Mouse (Mus musculus): ENCODE results near the gene Ankle2.

Ankle2 gene

DNA sequence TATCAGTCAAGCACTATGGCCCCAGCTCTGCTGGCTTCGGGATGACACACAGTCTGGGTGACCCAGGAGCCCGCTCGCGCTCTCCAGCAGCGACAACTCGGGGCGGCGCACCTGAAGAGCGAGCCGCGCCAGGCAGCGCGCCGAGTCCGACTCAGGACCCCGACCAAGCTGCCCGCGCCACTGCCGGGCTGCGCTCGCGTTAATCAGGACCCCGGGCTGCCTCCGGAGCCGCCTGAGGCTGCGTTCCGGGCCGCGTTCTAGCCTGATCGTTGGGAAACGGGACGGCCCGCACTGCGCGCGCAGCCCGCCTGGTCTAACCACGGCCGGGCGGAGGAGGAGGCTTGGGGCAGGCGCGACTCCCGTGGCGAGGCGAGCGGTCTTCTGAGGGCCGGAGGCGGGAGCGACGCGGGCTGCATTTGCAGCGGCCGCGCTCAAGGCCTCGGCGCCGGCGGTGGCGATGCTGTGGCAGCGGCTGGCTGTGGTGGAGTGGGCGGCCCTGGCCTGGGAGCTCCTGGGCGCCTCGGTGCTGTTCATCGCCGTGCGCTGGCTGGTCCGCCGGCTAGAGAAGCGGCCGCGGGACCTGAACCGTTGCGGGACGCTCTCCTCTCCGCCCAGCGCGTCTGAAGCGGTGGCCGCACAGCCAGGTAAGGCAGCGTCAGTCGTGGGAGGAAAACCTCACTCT, at the start of gene Ankle2:
Gene Ankle2, plus strand, starts transcription at position 225 of the 682 bp plus-strand sequence.
- DNase-seq (ENCODE audit: low read depth, low spot score) = peak; percentile 96

DNA sequence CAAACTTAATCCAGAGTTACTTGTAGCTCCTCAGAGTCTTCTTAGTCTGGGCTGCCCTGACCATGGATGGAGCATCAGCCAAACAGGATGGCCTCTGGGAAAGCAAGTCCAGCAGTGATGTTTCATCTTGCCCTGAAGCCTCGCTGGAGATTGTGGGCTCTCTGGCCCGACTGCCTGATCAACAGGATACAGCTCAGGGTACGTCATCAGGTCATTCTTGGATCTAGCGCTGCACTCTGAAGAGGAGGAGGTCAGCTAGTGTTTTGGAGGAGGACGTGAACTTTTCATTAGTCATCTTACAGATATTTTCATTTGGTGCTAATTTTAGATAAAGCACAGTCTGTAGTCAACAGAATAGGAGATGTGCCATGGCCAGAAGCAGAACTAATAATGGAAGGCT, 49.1 kb upstream of the Ankle2 start:
- DNase-seq (ENCODE audit: low read depth, low spot score) = no peak

DNA sequence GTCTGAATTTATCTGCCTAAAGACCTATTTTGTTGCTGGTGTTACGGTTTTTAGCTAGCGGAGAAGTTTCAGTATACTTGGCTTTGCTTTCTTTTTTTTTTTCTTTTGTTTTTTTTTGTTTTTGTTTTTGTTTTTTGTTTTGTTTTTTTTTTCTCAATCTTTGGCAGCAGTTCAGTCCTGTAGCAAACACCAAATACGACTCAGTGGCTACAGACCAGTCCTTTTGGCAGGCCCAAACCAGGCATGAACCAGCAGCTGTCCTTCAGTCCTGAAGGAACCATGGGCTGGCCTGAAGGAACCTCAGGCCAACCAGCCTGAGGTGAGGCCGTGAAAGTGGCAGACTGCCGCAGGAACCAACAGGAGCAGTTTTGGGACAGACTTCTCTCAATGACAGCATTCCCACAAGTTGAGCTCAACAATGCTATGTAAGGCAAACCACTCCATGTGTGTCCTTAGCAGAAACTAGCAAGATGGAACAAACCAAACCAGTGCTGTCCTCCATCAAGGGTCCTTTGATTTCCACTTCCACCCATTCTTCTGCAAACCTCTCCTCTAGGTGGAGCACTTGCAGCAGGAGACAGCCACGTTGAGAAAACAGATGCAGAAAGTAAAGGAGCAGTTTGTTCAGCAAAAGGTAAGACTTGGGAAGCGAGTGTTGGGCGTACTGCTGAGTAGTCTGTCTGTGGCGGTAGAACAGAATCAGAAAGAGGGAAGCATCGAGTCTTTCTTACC, 27.5 kb upstream of the Ankle2 start:
- DNase-seq (ENCODE audit: low read depth, low spot score) = no peak

DNA sequence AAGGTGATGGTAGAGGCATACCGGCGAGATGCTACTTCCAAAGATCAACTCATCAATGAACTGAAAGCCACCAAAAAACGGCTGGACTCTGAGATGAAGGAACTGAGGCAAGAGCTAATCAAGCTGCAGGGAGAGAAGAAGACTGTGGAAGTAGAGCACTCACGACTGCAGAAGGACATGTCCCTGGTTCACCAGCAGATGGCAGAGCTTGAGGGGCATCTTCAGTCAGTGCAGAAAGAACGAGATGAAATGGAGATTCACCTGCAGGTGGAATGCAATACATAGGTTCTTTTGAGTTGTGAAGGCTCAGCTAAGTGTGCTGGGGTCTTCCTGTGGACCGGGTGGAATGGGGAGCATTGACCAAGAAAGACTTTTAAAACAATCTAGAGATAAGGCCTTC, 26.0 kb upstream of the Ankle2 start:
- no peak for DNase-seq (ENCODE audit: low read depth, low spot score)

DNA sequence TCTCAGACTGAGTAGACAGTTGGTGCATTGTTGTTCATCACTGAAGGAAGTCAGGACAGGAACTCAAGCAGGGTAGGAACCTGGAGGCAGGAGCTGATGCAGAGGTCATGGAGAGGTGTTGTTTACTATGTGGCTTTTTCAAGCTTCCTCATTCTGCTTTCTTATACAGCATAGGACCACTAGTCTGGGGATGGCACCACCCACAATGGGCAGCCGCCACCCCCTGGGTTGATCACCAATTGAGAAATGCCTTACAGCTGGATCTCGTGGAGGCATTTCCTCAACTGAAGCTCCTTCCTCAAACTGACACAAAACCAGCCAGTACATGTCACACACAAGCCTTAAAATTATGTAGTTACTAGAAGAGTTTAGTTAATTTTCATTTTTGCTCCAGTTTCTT, 19.5 kb upstream of the Ankle2 start:
- no peak for DNase-seq (ENCODE audit: low read depth, low spot score)

DNA sequence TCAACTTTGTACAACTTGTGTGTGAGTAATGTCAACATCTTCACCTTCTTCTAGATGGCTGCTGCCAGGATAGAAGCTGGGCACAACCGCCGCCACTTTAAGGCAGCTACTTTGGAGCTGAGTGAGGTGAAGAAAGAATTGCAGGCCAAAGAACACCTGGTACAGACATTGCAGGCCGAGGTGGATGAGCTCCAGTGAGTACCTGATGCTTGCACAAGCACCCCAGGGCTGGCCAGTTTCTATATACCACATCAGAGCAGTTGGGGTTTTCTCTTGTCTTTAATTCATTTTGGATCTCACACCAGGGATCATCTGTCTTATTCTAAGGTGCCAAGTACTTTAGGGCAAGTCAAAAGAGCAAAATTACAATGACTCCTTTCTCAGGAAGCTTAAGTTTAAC, 14.0 kb upstream of the Ankle2 start:
- no peak for DNase-seq (ENCODE audit: low read depth, low spot score)

GRCm38 (mm10) chr5:110220331-110220730, 10.5 kb upstream of the Ankle2 start:
- DNase-seq (ENCODE audit: low read depth, low spot score) = no peak

GRCm38 (mm10) chr5:110222757-110223156, 8.0 kb upstream of the Ankle2 start:
- DNase-seq (ENCODE audit: low read depth, low spot score) = no peak

DNA sequence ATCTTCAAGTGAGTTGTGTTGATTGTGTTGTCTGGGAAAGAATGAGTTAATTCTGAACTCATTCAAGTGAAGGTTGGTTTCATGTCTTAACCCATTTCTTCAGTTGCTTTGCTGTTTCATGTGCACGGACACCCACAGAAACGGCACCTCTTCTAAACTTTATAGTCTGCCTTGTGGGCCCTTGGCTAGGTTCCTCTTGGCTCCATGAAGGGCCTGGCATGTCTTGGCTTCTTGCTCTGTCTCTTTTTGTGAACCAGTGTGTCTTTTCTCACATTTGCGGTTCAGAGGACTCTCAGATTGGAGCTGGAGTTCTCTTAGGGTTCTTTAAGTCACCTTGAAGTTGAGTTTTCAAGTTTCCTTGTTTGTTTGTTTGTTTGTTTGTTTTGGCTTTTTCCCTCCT, 5.7 kb upstream of the Ankle2 start:
- no peak for DNase-seq (ENCODE audit: low read depth, low spot score)

DNA sequence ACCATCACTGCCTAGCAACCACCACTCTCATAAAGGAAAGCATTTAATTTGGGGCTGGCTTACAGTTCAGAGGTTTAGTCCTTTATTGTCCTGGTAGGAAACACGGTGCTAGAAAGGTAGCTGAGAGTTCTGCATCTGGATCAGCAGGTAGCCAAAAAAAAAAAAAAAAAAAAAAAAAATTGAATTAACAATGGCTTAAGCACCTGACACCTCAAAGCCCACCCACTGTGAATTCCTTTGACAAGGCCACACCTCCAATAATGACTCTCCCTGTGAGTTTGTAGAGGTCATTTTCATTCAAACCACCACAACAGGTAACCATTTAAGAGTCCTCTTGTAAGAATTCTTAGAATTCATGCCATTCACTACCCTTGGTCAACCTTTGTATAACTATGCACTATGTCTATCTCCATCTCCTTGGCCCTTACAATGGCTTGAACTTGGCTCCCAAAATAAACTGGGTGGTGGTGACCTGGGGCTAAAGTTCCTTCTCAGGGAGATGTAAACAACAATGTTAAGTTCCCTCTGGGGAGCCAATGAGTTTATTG, 3.4 kb upstream of the Ankle2 start:
- no peak for DNase-seq (ENCODE audit: low read depth, low spot score)

DNA sequence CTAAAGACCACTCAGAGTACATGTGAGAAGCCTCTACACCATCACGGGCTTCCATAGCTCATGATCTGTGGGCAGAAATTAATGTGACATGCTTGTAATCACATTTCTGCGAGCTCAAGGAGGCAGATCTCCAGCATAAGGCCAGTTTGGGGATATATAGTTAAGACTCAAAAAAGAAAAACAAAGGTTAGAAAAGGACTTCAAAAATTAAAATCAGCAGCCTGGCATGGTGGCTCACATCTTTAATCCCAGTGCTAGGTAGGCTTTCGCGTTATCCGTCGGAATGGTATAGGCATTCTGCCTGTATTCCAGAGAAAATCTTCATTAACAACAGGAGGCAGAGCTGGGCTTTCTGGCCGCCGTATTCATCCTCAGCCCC, 414 bp upstream of the Ankle2 start:
- peak; percentile 4 for DNase-seq (ENCODE audit: low read depth, low spot score)

DNA sequence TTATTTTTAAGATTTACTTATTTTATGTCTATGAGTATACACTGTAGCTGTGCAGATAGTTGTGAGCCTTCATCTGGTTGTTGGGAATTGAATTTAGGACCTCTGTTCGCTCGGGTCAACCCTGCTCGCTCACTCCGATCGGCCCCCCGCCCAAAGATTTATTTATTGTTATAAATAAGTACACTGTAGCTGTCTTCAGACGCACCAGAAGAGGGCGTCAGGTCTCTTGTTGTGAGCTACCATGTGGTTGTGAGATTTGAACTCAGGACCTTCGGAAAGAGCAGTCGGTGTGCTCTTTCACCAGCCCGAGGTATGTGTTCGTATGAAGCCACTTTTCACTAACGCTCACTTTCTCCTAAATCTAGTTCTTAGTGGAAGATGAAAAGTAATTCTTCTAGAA, 834 bp downstream of the Ankle2 start:
- peak; percentile 7 for DNase-seq (ENCODE audit: low read depth, low spot score)

GRCm38 (mm10) chr5:110232346-110232745, 1.5 kb downstream of the Ankle2 start:
- DNase-seq (ENCODE audit: low read depth, low spot score) = no peak

- DNase-seq (ENCODE audit: low read depth, low spot score) = no peak
Measured at GRCm38 (mm10) chr5:110244091-110244490, 13.3 kb downstream of the Ankle2 start.

- no peak for DNase-seq (ENCODE audit: low read depth, low spot score)
Measured at GRCm38 (mm10) chr5:110266941-110267340, 36.1 kb downstream of the Ankle2 start.

DNA sequence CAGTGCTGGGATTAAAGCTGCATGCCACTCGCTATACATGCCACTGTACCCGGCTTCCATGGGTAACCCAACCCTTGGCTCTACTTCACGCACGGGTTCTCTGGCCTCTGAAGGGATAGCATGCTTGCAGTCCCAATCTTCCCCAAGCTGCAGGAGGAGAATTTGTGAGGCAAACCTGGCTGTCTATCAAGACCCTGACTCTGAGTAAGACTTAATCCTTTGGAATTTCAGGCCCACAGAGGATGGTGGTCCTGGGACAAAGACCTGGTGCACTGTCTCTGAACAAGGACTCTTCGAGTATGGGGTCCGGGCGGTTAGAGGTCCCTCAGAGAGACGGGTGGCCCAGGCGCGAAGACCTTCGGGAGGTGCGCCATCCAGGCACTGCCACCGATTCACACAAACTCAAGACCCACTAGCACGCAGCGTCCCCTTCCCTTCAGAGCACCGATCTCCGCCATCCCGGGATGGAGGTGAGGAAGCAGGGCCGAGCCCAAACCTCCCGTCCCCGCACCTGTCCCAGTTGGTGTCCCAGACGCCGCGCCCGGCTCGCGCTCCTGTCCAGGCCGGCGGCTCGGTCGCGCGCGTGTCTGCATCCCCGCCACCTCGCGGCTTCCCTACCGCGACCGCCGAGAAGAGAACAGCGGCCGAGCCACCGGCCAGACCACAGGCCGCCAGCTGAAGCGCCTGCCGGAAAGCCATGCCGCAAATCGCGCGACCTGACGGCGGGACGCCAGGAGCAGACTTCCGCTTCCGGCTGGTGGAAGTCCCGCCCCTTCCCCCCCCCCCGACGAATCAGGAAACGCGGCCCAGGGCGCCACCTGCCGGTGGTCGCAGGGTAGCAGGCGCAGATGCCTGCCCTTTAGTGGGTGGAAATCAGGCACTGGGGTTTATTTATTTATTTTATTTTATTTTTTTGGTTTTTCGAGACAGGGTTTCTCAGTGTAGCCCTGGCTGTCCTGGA, 38.6 kb downstream of the Ankle2 start, which contains the start of gene Pgam5:
Gene Pgam5, minus strand, starts transcription at position 773 of the 961 bp plus-strand sequence.
- DNase-seq (ENCODE audit: low read depth, low spot score) = peak; percentile 95

DNA sequence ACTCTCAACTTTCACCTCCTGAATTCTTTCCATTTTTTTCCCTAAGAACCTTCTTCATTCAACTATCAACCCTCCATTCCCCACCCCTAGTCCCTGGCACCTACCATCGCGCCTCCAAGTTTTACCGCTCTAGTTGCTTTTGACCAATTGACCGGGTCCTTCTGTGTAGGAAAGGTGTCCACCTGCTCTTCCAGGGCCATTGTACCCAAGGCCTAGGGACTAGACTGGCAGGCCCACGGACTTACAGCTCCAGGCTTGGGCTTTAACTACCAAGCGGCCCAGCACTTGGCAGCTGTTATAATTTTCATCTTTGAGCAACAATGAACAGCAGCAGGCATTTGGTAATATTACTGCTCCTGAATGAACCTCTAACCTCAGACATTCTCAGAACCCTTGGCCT, 39.4 kb downstream of the Ankle2 start:
- no peak for DNase-seq (ENCODE audit: low read depth, low spot score)

DNA sequence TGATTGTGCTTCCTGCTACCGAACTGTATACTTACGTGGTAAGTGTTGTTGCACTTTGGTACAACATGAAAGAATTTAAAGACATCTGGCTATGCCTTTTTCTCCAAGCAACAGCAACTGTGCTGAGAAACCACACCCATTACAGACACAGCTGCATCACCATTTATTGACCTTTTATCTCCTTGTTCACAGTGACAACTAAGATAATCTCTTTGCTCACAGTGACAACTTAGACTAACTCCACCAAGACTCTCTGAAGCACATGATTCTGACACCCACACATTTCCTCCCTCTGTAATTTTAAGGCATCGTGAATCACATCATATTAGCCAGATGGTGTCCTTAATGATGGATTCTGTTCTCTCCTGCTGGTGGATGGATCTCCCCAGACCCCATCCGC, 43.3 kb downstream of the Ankle2 start:
- no peak for DNase-seq (ENCODE audit: low read depth, low spot score)

- no peak for DNase-seq (ENCODE audit: low read depth, low spot score)
Measured at GRCm38 (mm10) chr5:110274846-110275245, 44.0 kb downstream of the Ankle2 start.

DNA sequence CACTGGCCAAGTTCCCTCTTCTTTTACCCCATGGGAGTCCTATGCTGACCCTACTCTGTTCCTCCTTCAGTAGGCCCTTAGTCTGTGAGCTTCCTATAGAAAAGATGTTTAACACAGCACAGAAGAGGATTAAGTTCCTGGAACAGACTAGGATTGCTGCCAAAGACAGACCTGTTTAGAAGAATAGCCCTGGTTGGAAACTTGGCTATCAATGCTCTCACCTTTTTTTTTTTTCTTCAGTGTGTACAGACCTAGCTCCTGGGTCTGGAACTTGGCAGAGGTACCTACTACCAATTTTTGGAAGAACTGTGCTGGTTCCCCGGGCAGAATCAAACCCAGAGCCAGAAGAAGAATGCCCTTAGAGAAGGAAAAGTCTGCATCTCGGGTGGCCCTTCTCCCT, 45.6 kb downstream of the Ankle2 start:
- DNase-seq (ENCODE audit: low read depth, low spot score) = no peak

- DNase-seq (ENCODE audit: low read depth, low spot score) = no peak
Measured at GRCm38 (mm10) chr5:110276910-110277309, 46.1 kb downstream of the Ankle2 start.

DNA sequence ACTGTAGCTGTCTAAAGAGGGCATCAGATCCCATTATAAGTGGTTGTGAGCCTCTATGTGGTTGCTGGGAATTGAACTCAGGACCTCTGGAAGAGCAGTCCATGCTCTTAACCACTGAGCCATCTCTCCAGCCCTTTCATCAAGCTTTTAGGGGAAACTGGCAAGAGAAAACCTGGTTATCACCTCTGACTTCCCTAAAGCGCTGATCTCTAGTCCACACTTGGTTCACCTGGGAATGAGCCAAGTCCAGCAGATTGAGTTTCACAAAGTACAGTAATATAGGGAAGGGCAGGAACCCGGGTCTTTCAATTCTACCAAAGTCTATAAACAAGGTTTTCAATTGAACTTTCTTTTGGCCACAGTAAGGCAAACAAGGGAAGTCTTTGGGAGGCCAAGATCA, 51.2 kb downstream of the Ankle2 start:
- no peak for DNase-seq (ENCODE audit: low read depth, low spot score)
